Mouse (Mus musculus) liver, embryonic 14.5 days (tissue): ENCODE measurements around the gene Vmn2r114.

Experiments used
- CTCF ChIP-seq: IDR thresholded peaks from 2 replicates; pipeline ENCODE4 v1.5.1; 2016; ENCODE audit warnings: antibody characterized with exemption, low read depth, control low read depth
- EP300 ChIP-seq: IDR thresholded peaks from 2 replicates; pipeline ENCODE4 v1.6.1; 2016; ENCODE audit warnings: antibody characterized with exemption, low read depth

GRCm38 (mm10) chr17:23330657-23331056, 18.3 kb upstream of the Vmn2r114 start:
- TF ChIP-seq CTCF (no peak), EP300 (no peak)
